Mouse (Mus musculus) urinary bladder, postnatal 10 days (tissue): ENCODE measurements around the gene Inpp4b.

Experiments
- DNase-seq: peaks from one replicate; pipeline ENCODE4 v3.0.0; 2022; ENCODE audit warnings: low spot score

The Inpp4b gene

GRCm38 (mm10) chr8:81844104-81844982 is 502.0 kb downstream of the Inpp4b start:
- no peak for DNase-seq

GRCm38 (mm10) chr8:81847929-81848328 is 505.6 kb downstream of the Inpp4b start:
- DNase-seq = no peak

- DNase-seq = no peak
These were observed 507.6 kb downstream of the Inpp4b start for GRCm38 (mm10) chr8:81849976-81850375.

GRCm38 (mm10) chr8:81853184-81853583 is 510.8 kb downstream of the Inpp4b start:
- DNase-seq = no peak

GRCm38 (mm10) chr8:81854543-81854942 is 512.2 kb downstream of the Inpp4b start:
- no peak for DNase-seq

- no peak for DNase-seq
These were observed 512.7 kb downstream of the Inpp4b start for GRCm38 (mm10) chr8:81855009-81855408.

GRCm38 (mm10) chr8:81856120-81856519 is 513.8 kb downstream of the Inpp4b start:
- no peak for DNase-seq

GRCm38 (mm10) chr8:81856608-81857007 is 514.3 kb downstream of the Inpp4b start:
- no peak for DNase-seq

- no peak for DNase-seq
These were observed 516.0 kb downstream of the Inpp4b start for GRCm38 (mm10) chr8:81858393-81858792.

- DNase-seq = no peak
These were observed 517.4 kb downstream of the Inpp4b start for GRCm38 (mm10) chr8:81859805-81860204.

- DNase-seq = no peak
These were observed 519.0 kb downstream of the Inpp4b start for GRCm38 (mm10) chr8:81861311-81861710.

- no peak for DNase-seq
These were observed 520.4 kb downstream of the Inpp4b start for GRCm38 (mm10) chr8:81862738-81863137.

GRCm38 (mm10) chr8:81864318-81864717 is 522.0 kb downstream of the Inpp4b start:
- no peak for DNase-seq

- no peak for DNase-seq
These were observed 523.3 kb downstream of the Inpp4b start for GRCm38 (mm10) chr8:81865664-81866063.

GRCm38 (mm10) chr8:81867020-81867419 is 524.7 kb downstream of the Inpp4b start:
- no peak for DNase-seq

GRCm38 (mm10) chr8:81870466-81870865 is 528.1 kb downstream of the Inpp4b start:
- DNase-seq = no peak

GRCm38 (mm10) chr8:81880071-81880470 is 537.7 kb downstream of the Inpp4b start:
- DNase-seq = no peak

- DNase-seq = no peak
These were observed 541.8 kb downstream of the Inpp4b start for GRCm38 (mm10) chr8:81884195-81884594.

GRCm38 (mm10) chr8:81888843-81889242 is 546.5 kb downstream of the Inpp4b start:
- no peak for DNase-seq

- no peak for DNase-seq
These were observed 550.9 kb downstream of the Inpp4b start for GRCm38 (mm10) chr8:81893292-81893691.

GRCm38 (mm10) chr8:81946812-81947211 is 604.5 kb downstream of the Inpp4b start:
- no peak for DNase-seq

- DNase-seq = no peak
These were observed 610.7 kb downstream of the Inpp4b start for GRCm38 (mm10) chr8:81953101-81953500.

GRCm38 (mm10) chr8:81985128-81985665 is 642.8 kb downstream of the Inpp4b start:
- DNase-seq = no peak

- no peak for DNase-seq
These were observed 650.6 kb downstream of the Inpp4b start for GRCm38 (mm10) chr8:81992966-81993365.
